Mouse (Mus musculus) c-Kit-negative CD71-positive TER-119-positive erythroid progenitor cells, embryonic 14.5 days (primary cell): Measurements from ENCODE around the gene Kank4.

ENCODE experiments used
- DNase-seq: peaks from one replicate; pipeline ENCODE4 v3.0.0-alpha.2; 2013; ENCODE audit warnings: low read depth, low spot score

Kank4 gene

DNA sequence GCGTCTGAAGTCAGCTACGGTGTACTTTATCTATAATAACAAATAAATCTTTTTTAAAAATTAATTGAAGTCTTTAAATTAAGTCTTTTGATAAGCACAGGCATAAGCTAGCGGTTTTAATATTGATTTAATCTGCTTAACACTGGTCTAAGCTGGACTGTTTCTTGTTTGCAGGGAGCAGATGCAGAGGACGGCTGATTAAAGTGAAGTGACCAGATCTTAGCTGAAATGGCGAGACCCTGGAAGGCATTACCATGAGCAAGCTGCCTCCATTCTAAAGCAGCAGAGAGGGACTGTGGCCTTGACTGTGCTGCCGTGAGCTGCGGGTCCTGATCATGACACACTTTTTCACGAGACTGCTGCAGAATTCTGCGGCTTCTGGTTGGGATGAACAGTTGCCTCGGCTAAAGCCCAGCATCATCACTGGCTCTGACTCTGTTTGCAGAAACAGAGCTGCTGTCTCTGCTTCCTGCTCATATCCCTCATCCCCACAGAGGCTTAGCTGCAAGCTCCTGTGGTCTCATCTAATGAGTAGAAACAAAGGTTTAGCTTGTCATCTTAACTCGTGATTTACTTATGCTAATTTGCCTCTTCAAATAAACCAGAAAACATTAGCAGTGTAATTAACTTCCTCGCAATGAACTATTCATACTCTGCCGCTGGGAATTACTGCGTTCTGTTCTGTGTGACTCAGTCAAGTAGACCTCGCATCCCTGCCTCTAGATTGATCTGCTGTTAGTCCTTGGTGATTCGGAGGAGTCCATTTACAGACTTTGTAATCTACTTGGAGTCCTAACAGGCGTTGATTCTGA is 99.4 kb downstream of the Kank4 start:
- no peak for DNase-seq

DNA sequence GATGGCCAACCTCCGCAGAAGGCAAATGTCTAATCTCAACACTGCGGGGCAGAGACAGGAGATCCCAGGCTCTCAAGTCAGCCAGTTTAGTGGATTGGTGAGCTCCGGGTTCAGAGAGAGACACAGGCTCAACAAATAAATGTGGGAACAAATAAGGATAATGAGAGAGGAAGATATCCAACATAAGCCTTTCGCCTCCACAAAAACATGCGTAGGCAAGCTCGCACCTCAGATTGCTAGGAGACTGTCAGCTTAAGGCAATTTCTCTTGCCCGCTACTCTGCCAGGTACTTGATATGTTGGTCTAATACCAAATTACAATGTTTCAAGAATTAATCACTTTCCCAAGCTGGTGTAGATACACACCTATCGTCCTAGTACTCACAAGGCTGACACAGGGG is 106.4 kb downstream of the Kank4 start:
- no peak for DNase-seq
